Mouse (Mus musculus): ENCODE data around the gene Acr. TPM values are rescaled to one million over a fixed set of nuclear protein-coding genes. Genes with fewer than 3 reads are reported as not detected.
A peak's percentile ranks its signal among the peaks of the same experiment; 100 is the strongest.

Gene Acr
- polyA plus RNA-seq (2012; rRNA removed): 4.2 TPM in 2 replicates

DNA sequence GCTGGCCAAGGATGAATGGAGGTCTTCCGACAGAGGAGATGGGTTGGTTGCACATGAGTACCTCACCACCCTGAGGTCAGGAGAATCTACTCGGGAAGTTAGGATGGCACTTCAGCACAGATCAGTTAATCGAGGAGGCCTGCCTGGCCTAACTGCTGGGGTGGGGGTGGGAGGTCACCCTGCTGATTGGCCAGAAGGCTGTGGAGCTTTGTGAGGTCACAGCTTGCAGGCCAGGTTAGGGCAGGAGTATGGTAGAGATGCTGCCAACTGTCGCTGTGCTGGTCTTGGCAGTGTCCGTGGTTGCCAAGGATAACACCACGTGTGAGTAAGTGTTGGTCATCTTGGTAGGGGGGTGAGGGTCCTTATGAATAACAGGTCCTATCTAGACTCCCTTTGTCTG lies at the start of gene Acr:
TSS of gene Acr (plus strand) at position 213 of the 400 bp plus-strand sequence.
- no peak for DNase-seq (ENCODE audit: extremely low spot score in 1 of 2, low spot score in 1 of 2)

DNA sequence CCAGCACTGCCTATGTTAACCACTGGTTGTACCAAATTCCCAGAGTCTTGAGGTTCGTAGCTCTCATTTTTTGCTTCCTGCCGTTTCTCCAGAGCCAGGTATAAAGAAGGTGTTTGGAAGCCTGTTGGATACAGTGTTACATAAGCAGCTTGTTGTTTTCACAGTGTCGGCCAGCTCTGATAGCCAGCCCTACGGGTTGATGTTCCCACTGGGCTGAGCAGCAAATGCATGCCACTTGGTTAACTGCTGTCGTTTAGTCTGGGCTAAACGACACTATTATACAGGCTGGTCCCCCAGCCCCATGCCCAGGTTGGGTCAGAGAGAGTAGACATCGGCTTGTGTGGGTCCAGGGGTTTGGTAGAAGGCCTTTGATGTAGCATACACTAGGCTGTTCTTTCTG lies 46.2 kb upstream of the Acr start:
- no peak for DNase-seq (ENCODE audit: extremely low spot score in 1 of 2, low spot score in 1 of 2)

DNA sequence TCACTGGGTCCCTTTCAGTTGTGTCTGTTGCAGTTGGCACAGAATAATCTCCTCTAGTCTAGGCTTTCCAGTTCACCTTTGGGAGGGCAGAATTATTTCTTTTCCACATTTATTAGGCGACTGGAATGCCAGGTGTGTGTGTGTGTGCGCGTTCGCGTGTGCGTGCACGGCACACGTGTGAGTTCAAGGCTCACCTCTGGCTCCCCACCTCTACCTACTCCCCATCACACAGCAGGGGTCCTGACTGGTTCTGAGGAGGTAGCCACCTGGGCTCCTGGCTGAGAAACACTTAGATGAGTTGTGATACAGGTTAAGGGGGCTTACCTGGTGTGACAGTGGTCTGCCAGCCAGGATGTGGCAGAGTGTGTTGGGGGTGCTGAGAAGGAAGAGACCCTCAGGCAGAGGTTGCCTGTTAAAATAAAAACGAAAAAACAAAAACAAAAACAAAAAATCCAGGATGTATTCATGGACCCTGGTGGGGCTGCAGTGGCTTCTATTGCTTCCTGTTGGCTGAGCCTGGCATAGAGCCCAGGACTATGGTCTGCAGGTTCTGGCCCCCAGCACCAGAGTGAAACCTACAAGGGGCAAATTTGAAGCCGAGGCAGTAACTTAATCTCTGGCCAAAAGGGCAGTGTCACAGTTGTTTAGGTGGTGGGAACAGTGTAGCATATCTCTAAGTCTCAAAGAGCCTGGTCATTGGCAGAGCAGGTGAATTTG lies 45.4 kb upstream of the Acr start:
- no peak for DNase-seq (ENCODE audit: extremely low spot score in 1 of 2, low spot score in 1 of 2)

DNA sequence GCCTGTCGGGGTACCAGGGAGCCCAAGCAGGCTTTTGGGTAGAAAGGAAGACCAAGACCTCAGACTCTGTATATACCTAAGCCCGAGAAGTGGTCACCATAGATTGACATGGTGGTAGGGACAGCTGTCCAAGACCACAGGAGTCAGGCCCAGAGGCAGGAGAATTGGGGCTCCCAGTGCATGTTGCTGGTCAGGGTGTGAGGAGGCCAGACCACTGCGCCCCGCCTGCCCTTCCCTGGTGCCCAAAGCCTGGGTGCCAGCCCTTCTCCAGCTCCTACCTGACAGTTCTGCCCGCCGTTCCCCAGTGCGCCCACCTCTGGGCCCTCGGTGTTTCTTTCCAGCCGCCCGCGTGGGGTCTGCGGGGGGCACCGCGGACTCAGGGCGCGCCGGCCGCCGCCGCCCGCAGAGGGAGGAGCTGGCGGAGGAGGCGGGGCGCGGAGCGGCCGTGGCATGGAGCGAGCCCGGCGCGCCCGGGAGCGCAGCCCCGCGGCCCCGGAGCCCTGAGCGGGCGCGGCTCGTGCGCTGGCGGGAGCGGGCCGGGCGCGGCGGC lies 44.8 kb upstream of the Acr start:
- DNase-seq (ENCODE audit: extremely low spot score in 1 of 2, low spot score in 1 of 2): no peak

DNA sequence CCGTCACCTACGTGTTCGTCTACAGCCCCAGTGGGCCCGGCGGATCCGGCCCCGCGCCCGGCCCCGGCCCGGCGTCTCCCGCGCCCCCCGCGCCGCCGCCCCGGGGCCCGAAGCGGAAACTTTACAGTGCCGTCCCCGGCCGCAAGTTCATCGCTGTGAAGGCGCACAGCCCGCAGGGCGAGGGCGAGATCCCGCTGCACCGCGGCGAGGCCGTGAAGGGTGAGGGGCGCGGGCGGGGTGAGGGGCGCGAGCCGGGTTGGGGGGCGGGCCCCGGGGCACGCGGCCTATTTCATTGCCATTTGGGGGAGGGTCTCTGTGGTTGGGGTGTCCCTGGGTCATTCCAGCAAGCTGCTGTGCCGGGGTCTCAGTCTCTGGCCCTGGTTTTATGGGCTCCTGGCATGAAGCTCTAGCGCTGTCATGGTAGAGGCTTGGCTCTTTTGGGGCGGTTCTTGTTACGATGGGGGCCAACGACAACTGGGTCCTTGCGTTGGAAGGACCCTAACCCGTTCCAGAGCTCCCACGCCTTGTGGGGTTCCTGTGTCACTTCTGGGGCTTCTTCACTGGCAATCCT lies 44.0 kb upstream of the Acr start:
- DNase-seq (ENCODE audit: extremely low spot score in 1 of 2, low spot score in 1 of 2): no peak

DNA sequence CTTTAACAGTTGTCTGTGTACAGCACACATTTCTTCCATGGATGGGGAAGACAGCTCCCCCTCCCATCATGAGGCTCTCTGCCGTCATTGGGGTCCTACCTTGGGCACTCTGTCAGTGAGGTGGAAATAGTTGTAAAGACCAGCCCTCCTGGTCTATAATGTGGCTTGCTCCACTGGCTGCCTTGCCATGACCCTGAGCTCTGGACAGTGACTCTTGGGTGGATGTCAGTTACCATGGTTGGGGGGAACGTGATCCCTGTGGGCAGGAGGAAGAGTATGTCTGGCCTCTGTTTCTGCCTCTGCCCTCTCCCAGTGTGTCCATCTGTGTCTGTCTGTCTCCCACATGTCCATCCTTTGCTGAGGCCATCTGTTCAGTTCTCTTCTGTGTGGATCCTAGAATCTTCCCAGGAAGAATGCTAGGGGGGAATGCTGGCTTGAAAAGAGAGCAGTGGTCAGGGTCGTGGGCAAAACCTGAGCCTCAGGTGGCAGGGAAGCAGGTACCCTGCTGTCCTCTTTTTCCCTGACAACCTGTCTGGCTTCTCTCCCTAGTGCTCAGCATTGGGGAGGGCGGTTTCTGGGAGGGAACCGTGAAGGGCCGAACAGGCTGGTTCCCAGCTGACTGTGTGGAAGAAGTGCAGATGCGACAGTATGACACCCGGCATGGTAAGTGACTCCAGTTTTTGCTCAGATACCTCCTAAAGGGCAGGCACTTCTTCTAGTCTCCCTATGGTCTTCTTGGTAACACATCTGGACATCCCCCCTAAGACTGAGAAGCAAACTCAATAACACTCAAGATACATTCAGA lies 43.3 kb upstream of the Acr start:
- DNase-seq (ENCODE audit: extremely low spot score in 1 of 2, low spot score in 1 of 2): no peak

DNA sequence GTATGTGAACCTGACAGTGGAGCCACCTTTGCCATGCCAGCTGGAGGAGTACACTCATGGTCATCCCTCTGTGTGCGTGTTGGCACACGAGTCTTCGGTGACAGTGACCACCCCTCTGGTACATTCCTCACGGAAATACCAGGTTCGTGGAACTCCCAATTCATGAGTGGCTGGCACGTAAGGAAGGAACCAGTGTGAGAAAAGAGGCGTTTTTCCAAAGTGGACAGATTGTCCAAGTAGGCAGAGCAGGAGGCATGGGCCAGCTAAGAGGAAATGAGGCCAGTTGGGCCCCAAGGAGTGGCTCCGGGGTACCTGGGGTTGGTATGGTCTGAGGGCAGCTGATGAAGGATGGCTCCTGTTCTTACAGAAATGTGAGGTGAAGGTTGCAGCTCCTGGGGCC lies 42.7 kb upstream of the Acr start:
- no peak for DNase-seq (ENCODE audit: extremely low spot score in 1 of 2, low spot score in 1 of 2)

DNA sequence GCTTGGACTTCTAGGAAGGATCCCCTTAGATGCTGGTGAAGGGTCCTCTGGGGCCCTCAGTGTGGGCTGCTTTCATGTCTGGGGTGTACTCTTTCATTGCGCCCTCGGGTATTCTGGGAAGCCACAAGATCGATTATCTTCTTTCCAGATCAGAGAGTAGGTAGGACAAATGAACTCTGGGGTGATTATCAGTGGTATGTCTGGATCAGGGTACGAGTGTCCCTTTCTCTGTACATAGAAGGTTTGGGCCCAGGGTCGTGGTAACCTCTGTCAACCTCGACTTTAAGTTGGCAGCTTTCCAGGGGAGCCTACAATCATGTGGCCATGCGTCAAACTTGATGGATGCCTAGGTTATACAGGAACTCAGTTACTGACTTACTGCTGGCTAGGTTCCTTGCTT lies 42.2 kb upstream of the Acr start:
- DNase-seq (ENCODE audit: extremely low spot score in 1 of 2, low spot score in 1 of 2): no peak

DNA sequence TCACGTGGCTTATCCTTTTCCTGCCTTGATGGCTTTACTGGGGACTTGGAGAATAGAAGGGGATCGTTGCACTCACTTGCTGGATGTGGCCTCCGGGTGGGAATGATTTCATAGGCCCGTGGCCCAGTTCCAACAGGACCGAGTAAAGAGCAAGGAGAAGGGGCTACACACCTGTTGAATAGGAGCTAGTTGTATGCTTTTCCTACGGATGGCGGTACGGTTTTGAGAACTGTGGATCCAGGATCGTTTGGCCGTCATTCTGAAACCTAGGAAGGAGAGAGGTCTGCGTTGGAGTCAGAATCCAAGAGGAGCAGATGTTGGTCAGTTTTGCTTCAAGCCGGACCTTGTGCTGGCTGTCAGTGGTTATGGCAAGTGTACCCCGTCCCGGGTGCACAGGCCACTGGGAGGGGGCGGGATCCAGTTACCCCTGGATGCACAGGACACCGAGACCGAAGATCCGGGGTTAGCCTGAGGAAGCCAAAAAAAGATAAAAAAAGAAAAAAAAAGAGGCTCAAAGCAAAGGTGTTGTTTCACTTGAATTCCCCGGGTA lies 41.3 kb upstream of the Acr start:
- DNase-seq (ENCODE audit: extremely low spot score in 1 of 2, low spot score in 1 of 2): no peak

DNA sequence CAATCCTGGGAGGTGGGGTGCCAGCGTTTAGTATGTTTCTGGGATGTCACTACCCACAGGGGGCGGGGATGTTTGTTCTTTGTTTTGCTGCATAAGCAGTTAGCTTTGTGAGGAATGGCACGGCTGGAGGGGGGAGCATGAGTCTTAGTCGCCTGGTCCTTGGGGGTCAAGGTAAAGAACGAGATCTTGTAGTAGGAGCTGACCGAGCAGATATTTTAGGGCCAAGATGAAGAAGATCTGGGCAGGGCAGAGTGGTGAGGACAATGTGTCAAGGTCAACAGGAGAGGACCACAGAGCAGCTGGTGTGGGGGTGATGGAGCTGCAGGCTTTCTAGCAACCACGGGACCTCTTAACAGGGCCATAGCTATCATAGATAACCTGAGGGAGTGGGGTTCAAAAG lies 40.7 kb upstream of the Acr start:
- no peak for DNase-seq (ENCODE audit: extremely low spot score in 1 of 2, low spot score in 1 of 2)

DNA sequence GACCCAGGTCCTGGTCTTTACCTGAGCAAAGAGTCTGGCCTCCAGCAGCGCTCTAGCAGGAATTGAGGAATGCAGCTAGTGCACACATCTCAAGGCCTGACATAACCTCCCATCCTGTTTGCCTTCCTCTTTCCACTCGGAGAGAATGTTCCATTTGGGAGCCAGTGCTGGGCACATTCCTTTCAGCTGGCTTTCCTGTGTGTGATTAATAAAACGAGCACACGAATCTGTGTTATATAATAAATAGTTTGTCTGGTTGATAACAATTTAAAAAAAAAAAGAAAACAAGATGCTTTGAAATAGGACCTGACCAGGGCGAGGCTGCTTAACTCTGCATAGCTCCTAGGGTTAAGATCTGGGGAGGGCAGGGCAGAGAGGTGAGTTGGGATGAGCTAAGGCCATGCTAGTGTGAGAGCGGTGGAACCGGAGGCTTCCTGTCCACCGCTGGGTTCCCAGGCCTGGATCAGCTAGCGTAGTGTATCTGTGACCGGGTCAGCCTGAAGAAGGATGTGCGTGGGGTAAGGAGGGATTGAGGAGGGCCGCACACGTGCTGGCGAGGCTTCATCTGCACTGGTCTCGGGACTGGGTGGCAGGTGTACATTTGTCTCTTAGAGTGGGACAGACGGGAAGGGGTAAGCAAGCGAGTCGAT lies 39.8 kb upstream of the Acr start:
- DNase-seq (ENCODE audit: extremely low spot score in 1 of 2, low spot score in 1 of 2): no peak

DNA sequence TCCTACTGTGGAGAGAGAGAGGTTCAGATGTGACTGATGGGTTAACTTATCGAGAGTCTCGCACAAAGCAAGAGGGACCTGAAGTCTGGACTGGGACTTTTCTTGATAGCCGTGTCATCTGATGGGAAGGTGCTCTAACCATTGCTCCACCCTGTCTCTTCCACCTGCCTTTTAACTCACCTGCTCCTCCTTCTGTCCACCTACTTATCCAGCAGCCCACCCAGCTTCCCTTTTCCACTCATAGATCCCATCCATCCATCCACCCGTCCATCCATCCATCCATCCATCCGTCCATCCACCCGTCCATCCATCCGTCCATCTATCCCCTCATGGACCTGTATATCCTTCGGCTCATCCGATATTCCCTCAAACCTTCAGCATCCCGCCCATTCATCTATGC lies 39.2 kb upstream of the Acr start:
- no peak for DNase-seq (ENCODE audit: extremely low spot score in 1 of 2, low spot score in 1 of 2)

DNA sequence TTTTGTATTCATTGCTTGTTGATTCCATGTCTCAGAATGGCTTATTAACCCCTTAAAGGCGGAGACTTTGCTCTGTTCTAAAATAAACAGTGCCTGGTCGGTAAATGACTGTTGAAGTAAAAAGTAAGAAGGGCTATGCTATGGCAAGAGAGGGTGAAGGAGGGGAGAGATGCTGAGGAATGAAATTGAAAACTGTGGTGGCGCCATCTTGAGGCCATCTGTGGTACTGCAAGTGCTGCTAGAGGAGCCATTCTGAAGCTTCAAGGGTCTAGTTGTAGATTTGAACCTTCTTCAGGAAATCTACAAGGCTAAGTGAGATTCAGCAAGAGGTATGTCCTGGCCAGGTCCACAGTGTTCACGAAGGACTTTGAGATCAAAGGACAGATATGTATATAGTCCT lies 37.8 kb upstream of the Acr start:
- DNase-seq (ENCODE audit: extremely low spot score in 1 of 2, low spot score in 1 of 2): peak in 1 of 2 experiments; percentile 91

DNA sequence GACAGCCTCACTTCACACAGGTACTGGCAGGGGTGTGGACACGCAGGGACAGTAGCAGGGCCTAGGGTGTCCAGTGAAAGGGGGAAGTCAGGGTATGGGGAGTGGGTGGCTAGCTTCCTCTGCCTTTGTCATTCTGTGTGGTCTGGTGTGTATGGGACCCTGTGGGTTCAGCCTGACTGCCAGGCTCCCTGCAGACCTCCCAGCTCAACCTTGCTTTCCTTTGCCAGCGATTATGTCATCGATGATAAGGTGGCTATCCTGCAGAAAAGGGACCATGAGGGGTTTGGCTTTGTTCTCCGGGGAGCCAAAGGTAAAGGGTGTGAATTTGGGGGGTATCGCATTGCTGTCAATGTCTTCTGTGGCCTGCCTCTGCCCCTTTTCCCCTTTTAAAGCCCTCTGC lies 36.7 kb upstream of the Acr start:
- DNase-seq (ENCODE audit: extremely low spot score in 1 of 2, low spot score in 1 of 2): no peak

DNA sequence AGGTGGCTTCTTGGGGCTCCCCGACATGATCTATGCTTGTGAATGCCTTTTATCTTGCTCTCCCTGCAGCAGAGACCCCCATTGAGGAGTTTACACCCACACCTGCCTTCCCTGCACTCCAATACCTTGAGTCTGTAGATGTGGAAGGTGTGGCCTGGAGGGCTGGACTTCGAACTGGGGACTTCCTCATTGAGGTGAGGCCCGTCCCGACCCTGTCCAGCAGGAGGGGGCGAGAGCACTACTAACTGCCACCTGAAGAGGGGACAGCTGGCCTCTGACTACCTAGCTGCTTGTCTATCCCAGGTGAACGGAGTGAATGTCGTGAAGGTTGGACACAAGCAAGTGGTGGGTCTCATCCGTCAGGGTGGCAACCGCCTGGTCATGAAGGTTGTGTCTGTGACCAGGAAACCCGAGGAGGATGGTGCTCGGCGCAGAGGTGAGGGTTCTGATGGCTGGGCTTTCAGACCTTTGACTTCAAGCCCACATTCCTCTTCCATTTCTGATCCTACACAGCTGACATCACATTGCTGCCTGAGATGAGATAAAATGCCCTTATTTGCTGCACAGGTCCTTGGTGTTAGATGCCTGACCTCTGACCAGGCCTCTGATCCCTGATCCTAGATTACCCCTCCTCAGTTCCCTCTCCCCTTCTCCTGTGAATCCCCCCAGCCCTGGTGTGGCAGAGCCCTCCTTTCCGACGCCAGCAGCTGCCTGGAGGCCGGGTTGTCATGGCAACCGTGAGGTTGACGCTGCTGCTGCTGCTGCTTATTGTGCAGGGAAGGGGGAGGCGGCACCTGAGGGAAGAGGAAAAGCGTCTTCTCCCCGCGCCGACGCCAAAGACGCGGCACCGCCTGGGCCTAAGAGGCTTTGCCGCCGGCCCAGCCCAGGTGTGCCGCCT lies 35.9 kb upstream of the Acr start:
- peak; percentile 83 to 92 for DNase-seq (ENCODE audit: extremely low spot score in 1 of 2, low spot score in 1 of 2)

DNA sequence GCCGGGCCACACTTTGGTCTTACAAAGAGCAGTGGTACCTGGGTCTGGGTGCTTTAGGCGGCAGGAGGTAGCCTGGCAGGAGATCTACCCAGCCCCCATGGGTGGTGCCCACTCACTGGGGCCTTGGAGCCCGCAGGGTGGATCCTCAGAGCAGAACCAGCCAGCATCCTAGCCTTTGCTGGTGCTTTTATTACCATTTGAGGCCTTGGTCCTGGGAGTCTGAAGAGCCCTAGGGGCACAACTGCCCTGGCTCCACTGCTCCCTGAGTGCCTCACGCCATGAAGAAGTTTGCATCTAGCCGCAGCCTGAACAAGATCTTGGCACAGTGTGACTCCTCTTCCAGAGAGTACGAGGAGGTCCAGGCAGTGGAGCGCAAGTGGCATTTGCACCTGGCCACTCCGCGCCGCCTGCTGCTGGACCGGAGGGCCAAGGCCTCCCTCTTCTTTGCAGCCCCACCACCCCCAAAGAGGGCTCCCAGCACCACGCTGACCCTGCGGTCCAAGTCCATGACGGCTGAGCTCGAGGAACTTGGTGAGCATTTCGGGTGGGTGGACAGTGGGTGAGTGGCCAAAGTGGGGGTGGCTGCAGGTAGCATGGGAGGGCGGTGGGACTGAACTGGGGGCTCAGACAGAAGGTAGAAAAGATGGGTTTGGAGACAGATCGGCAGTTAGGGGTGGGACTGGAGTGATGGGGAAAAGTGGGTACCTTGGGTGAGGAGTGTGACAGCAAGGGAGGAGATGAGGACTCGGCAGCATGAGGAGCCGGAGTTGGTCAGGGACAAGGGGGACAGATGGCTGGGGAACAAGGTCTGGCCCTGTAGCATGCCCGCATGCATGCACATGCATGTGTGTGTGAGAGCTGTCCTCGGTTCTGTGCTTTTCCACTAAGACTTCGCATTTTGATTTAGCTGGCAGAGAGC lies 34.9 kb upstream of the Acr start:
- no peak for DNase-seq (ENCODE audit: extremely low spot score in 1 of 2, low spot score in 1 of 2)

DNA sequence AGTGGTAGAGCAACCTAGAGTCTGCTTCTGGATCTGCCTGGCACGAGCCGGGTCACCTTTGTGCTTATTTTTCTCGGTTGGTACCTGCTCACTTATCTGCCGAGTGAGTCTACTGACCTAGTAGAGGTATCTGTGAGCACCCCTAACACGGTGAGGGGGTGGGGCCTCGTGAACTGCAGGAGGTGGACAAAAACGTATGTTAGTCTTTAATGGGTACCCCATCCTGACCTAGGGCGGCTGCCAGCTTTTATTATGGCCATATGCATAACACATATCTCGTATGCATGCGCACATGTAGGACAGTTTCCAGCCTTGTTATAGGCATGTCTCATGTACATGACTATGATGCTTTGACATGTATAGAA lies 34.3 kb upstream of the Acr start:
- no peak for DNase-seq (ENCODE audit: extremely low spot score in 1 of 2, low spot score in 1 of 2)

DNA sequence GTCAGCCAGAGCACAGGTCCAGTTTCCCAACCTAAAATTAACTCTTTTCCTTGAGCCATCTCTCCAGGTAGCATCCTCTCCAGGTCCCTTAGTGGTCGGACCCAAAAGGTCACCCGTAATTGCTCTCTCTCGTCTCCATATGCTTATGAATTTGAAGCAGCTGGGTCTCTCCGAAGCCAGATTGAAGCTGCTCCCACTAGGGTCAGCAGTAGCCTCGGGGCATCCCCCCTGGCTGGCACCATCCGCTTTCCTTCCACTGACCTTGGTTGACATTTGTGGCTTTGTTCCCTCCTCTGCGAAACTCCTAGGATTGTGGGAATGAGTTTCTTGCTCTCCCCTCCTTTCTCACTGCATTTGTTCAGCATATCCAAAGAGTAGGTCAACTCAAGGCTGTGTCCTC lies 24.0 kb upstream of the Acr start:
- DNase-seq (ENCODE audit: extremely low spot score in 1 of 2, low spot score in 1 of 2): no peak

DNA sequence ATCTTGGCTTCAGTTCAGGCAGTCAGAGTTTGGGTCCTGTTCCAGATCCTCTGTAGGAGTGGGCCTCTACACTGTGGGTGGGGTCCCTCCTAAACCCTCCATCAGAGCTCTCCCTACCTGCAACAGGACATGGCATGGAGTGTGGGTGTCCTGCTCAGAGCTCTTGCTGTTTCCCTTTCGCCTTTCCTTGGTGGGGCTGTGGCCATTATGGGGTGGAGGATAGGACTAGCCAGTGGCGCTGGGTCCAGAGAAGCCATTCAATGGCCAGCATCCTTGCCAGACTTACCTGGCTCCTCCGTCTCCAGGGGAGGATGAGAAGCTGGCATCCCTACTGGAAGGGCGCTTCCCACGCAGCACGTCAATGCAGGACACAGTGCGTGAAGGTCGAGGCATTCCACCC lies 20.8 kb upstream of the Acr start:
- no peak for DNase-seq (ENCODE audit: extremely low spot score in 1 of 2, low spot score in 1 of 2)
